Mouse (Mus musculus) urinary bladder, postnatal 10 days (tissue): ENCODE measurements around the gene Ano2.

Experiments used
- DNase-seq: peaks from one replicate; pipeline ENCODE4 v3.0.0; 2022; ENCODE audit warnings: low spot score

Gene Ano2

DNA sequence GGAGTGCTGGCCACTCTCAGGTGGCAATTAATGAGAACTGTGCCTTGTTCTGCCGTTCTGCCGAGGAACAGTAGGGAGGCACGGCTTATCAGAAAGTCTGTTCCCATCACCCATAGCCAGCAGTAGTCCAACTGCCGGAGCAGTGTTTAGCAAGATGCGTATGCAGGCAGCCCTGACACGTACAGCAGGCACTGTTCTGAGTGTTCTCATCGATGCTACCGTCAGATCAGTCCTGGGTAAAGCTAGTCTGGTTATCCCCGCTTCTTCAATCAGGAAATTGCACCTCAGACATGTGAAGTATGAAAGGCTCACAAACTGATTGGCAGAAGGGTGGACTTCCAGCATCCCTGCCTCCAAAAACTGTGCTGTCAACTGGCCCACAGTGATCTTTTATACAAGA lies 224.2 kb downstream of the Ano2 start:
- no peak for DNase-seq

DNA sequence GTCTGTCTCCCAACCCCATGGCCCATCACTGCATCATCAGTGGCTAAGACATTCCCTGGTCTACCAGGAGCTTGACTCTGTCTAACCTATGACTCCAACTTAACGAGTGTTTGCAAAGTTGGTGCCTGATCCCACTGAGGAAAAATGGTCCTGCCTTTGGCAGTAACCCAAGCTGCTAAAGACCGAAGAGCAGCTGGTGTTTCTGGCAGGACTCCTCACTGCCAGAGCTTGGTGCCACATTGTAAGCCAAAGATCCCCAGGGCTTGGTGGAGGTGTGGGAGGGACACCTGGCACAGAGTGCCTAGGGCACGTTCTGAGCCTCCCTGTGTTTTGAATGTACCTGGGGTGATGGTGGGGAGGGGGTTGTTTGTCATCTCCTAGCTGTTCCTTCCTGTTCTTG lies 232.5 kb downstream of the Ano2 start:
- DNase-seq: no peak

DNA sequence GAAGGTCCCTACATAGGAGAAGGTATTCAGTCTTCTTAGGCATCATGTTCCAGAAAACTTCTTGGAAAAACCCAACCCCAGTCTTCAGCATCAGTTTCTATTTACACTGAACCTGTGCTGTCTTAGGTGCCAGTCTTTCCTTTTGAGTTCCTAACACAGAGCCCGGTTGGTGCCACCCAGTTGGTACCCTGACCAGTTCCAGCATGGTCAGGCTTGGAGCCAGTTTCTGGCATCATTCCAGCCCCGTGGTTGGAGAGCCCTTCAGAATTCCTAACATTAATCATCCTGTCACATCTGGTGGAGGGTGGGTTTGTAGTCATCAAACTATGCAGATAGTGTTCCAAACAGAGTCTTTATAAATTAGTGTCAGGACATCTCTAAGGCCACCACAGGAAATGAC lies 234.8 kb downstream of the Ano2 start:
- DNase-seq: no peak

DNA sequence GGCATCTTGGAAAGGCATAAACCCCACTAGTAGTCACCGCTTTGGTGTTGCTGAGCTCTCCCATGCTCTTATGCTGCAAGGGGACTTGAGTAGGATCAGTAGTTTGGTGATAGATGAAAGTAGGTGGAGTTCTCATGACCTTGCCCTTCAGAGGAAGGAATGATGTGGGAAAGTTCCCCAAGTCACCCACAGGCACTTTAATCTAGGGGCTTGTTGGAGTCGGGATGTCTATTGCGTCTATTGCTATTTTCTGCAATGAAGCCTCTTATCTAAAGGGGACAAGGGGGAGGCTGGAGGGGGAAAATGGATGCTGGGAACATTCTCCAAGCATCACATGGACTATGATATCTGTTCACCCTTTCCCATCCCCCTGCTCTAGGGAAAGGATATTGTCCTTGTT lies 235.6 kb downstream of the Ano2 start:
- DNase-seq: no peak

DNA sequence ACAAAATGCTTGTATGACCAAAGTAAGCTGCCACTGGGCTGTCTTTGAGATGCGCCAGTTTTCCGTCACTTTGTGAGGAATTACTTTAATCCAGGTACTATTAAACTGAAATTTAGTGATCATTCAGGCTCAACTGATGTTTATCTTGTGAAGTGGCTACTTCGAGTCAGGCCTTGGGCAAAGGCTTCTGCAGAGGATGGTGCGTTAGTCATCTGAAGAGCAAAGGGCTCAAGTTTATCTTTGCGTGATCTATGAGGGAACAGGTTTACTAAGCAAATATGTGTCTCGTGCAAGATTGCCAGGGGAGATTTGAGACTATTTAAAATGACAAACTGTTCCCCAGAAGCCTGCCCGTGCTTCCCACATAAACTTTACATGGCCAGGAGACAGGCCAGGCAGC lies 241.7 kb downstream of the Ano2 start:
- DNase-seq: no peak

DNA sequence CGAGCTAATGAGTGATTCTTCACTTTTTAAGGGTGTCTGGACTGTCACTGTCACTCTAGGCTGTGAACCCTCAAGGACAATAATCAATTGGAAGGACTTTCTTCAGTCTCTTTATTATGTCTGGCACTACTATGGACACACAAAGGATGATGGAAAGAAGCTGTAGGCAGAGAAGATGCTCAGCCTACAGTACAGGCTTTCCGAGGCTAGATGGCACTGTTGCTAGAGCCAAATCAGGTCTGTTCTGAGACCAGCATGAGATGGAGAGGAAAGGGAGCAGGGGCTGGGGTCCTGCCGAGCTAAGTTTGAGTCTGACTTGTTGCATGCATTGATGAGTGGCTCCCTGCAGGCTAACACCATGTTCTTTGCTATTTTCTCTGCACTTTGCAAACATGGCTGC lies 264.7 kb downstream of the Ano2 start:
- no peak for DNase-seq

DNA sequence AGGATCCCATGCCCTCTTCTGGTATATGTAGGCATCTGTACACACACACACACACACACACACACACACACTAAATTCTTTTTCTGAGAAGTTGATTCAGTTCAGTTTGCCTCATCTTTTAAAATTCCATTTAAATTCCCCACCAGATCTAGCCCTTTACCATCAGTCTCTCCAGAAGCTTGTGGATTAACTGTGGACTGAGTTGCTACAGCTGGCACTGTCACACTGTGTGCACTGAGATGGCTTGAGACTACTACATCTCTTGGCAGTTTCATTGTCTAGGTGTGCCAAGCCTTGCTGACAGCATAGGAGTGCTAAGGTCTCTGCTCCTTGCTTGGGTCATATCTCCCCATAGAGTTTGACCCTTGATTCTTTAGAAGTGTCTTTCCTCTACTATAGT lies 283.3 kb downstream of the Ano2 start:
- DNase-seq: no peak

DNA sequence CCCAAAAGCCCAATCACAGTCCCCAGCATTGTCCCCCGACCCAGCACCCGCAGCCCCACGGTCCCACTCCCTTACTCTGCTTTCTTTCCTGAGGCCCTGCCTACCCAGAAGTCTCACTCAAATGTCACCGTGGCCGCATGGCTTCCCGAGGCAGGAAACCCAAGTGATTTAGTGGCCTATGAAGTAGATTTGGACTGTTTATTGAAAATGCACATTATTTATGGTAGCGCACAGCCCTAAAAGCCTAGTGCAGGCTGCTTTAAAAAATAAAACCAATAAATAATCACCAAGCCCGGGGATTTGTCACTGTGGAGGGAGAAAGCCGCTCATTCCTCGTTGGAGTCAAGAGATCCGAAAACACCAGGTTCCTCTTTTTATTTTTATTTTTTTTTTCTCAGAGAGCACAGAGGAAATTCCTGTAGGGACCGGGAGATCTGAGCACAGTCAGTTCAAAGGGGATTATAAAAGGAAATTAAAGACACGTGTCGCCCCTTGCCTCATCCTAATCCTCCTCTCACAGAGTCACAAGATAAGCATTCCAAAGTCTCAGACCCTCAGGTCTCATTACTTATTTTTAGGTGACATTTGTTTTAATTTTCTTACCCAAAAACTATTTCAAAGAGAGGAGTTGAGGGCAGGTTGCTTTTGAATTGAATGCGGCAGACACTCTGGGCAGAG lies 285.7 kb downstream of the Ano2 start:
- no peak for DNase-seq

DNA sequence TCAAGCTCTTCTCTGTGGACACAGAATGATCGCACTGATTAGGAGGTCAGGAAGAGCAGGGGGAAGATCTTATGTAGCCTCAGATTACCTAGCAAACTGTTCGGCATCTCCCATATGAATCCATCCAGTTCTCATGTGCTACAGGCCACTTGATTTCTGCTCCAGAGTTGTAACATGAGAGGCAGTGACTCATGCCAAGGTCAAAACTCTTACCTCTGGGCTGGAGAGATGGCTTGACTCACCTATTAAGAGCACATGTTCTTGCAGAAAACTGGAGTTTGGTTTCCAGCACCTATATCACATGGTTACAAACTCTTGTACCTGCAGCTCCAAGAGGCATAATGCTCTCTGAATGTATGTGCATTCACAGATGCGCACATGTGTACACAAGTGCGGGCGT lies 289.4 kb downstream of the Ano2 start:
- DNase-seq: no peak

DNA sequence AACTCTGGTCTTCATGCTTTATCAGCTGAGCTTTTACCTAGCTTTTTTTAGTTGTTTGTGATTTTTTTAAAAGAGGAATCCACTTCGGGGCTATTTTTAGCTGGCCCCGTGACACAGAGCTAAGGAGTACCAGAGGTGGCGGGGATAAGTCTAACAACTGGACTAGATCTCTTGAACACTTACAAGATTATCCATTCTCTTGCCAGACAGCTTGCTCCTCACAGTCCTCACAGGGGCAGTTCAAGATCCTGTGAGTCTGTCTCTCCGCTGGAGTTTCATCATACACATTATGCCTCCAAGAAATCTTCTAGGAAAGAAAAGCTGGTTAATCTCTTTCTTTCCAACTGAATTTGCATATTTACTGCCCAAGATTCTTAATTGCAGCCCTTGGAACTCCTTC lies 293.8 kb downstream of the Ano2 start:
- DNase-seq: no peak

DNA sequence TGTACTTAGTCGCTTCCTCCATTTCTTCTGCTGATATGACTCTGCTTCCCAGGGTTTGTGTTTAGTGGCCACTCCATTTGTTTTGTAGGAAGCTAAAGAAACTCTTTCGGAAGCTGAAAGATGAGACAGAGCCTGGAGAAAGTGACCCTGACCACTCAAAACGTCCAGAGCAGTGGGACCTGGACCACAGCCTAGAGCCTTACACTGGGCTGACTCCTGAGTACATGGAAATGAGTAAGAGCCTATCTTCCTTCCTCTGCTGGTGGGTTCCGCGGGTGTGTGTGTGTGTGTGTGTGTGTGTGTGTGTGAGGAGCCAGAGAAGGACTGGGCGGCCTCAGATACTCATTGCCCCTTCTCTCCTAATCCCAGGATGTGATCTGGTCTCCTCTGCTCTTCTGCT lies 302.5 kb downstream of the Ano2 start:
- DNase-seq: no peak

DNA sequence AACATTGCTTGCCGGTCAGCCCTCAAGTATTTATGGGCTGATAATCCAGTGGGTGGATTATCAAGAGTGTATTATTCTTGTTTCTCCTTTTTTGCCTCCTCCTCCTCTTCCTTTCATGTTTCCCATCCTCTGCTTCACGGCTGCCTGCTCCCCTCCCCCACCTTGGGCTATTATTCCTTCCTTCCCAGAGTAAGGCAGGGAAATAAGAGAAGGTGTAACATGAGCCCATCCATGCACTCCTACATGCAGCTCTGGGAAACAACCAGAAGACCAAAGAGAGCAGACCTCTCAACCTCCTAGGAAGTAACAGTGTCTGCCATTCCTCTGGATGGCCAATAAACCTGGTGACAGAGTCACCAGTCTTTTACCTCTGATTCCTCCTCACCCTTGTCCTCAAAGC lies 311.6 kb downstream of the Ano2 start:
- DNase-seq: no peak

DNA sequence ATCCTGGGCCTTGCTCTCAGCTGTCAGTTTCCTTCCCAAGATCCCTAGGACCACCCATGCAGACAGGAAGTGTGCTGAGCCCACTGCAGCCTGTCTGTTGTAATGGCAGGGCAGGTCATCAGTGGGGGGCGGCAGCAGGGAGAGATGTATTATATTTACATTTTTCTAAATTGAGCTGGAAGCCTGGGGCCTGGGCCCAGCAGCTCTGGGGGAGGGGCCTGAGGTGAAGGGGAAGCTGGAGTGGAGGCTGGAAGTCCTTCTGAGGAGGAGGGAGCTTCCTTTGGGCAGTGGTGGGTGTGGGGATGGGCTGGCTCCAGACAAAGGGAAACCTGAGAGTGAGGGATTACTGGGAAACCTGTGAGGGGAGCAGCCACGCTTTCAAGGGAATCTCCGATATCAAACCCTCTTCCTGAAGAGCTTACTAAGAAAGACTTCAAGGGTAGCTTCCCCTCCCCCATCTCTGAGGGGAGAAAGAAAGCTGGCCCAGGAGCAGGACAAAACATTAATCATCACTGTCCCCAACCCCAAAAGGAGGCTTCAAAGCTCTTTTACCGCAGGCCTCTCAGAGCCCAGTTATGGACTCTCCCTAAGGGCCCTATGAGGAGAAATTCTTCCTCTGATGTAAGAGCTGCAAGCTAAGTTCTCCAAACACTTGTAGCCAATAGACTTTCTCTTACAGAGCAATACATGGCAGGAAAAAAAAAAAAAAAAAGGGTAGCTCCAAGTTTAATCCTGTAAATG lies 313.0 kb downstream of the Ano2 start:
- DNase-seq: no peak

DNA sequence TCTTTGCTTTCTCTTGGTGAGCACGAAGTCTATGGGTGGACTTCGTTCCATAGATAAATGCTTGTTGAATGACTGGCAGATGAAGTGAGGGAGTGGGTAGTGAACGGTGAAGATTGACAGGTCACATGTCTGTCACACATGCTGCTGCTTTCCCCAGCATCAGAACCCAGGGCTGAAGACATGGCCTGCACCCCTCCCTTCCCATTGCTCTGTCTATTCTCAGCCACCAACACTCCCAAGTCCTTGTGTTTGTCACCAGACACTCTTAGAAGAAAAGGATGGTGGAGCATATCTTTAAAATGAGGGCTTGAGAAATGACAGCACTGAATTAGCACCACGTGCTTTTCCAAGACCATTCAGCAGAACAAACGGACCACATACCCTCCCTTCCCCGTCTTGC lies 316.4 kb downstream of the Ano2 start:
- DNase-seq: no peak

DNA sequence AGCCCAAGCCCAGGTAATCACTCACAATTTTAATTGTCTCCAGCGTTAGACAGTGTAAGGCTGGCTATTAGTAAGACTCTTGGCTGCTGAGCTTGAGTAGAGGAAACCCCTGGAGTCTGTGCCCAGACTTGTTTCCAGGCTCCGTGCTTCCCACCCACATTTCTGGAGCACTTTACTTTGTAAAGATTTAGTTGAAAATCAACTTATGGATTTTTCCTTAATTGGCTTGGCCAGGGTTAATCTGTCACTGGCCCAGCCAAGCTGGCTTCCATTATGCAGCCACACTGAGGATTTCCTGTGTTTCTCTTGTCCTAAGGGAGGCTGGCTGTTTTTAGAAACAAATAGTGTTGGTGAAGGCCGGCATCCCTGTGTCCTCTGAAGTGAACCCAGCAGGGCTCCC lies 318.9 kb downstream of the Ano2 start:
- no peak for DNase-seq

DNA sequence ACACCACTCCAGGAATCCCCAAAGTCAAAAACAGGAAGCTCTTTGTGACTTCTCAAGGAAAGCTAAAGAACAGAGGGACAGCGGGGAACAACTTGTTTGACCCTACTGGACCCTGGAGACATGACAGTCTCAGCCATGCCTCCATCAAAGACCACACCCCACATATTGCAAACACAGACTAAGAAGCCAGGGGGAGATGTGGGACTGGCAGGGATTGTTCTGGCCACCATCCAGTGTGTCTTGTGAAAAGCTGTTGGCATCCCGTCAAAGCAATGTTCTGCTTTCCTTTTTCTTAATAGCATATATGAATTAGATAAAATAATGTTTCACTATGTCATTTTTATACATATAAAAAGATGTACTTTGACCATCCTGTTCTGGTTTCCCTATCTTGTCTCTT lies 326.8 kb downstream of the Ano2 start:
- DNase-seq: no peak

DNA sequence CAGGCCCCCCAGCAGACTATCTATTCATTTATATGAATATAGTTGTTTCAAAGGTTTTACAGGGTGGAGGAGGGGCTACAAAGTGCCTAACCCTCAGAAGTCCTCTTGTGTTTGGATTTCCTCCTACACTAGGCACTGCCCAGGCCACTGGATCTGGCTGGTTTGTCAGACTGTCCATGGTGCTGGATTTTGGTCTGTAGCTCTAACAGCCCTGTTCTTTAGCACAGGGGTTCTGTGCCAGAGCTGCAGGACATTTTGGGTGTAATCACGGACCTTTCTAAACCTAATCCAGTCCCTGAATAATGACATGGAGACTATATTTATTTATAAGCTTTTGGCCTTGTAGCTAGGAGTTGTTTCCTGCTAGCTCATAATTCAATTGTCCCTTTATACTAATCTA lies 328.2 kb downstream of the Ano2 start:
- no peak for DNase-seq

DNA sequence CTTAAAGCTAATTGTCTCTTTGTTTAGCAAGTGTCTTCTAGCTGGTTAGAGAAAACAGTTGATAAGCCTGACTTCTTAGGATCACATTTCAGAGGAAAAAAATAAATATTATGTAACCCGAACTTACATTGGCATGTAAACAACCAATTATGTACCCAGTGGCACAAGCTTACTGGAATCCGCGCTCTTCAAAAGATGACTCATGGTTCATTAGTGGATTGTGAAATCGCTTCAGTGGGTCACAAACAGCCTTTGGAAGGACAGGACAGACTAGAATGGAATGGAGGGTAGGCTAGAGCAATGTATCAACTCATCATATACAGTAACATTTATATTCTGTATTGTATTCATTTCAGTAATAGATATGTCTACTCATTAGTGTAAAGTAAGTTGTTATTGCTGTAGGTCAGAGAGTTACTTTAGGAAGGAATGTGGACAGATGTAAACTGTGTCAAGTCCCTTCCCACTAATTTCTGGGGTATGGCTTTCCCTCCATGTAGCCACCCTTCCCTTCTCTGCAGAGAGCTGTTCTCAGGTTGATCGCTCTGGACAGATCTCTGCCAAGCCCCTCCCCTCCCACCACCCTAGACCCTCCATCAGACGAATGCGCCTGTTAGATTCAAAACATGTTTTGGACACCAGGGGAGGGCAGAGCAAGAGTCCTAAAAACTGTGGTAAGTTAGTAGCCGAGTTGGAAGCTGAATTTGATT lies 343.6 kb downstream of the Ano2 start:
- no peak for DNase-seq

DNA sequence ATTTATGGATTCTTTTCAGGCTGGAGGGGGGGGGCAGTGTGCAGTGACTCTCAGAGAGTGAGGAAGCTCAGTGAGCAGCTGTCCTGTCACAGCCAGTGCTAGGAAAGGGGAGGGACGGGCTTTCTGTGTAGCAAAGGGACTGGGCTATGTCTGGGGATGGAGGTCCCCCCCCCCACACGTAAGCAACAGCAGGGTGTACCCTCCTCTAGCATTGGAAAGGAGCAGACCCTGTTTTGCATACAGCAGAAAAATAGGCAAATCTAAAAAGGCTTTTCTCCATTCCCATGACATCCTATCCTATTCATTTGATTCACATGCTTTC lies 344.1 kb downstream of the Ano2 start:
- DNase-seq: no peak

DNA sequence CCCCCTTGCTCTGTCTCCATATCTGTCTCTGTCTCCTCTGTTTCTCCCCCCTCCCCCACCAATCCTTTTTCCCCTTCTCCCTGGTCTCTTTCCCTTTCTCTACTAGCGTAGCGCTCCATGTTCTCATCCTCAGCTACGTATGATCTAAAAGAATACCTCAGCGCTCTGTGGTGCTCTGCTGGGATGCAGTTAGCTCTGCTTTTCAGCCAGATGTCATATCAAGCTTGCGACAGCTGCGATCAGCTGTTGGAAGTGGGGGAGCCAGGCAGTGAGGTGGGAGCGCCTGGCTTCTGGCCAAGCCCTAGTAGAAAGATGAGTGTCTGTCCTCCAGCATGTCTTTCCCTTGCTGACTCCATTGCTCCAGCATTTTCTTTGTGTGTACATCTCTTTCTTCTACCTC lies 344.5 kb downstream of the Ano2 start:
- DNase-seq: no peak

DNA sequence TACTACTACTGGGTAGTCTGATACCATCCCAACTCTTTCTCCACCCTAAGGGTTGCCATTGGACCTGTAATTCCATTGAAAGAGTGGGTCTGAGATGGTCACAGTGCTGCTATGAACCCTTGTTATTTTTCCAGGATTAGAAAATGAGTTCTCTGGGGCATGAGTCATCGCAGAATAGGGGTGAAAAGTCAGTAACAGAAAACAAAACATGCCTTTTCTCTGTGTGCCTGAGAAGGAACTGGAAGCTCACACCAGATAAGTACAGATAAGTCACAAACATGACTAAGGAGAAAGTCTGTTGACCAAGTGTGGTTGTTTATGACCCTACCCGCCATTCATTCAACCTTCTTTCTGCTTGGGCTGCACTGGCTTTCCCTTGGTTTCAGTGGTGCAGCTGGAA lies 345.4 kb downstream of the Ano2 start:
- DNase-seq: no peak

DNA sequence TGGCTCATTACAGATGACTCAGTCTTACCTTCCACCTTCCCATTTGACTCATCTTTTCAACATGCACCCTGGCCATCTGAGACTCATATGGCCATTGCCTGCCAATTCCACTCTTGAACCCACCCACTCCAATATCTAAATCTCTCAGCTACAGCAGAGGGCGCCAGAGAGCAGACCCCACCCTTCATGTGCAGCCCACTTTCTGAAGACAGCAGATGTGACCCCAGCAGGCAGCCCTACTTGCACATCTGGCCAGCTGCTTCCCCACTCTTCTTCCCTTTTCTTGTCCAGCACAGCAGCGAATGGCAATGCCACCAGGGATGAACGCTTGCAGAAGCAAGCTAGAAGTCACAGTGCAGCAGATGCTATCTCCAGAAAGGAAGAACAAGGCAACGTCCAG lies 355.7 kb downstream of the Ano2 start:
- DNase-seq: no peak

DNA sequence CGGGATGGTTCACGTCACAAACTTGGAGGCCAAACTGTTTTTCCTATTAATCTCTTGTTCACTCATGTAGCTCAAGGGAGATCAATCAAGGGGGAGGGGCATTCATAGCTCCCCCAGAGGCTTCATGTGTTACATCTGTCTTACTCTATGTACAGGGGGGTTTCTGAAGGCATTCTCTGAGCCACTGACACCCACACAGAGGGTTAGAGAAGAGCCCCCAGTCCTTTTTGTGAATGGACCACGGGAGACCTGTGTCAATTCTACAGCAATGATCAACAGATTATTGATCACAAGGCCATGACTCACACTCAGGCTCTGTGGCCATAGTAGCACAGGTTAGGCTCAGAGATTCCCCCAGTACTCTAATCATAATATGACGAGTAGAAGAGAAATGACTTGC lies 358.0 kb downstream of the Ano2 start:
- no peak for DNase-seq

DNA sequence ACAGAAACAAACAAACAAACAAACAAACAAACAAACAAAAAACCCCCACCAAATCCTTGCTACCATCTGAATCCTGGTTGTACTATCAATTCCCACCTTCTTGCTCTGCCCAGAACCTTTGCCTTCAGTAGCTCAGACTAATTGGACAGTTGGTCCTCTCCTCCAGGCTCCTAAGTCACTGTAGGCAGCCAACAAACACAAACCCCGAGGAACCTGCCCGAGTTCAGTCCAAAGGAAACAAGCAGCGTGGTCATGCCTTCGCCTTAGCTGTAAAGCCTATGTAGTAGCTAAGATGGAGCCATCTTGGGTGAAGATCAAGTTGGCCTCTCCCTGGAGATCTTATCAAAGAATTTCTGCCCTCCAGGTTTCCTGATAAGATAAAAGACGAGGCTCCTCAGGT lies 362.9 kb downstream of the Ano2 start:
- no peak for DNase-seq
